Mouse (Mus musculus) MEL (cell line): ENCODE results near the gene Micu1. TPM values are rescaled to one million over a fixed set of nuclear protein-coding genes. Genes with fewer than 3 reads are reported as not detected.
A peak's percentile ranks its signal among the peaks of the same experiment; 100 is the strongest.

Experiments
- DNase-seq: peaks from one replicate; pipeline ENCODE4 v3.0.0; 2011; ENCODE audit warnings: low read depth, low spot score
- H3K27ac ChIP-seq: 2 replicates; pipeline ENCODE4 v1.5.1; 2012; ENCODE audit warnings: low read depth, mild to moderate bottlenecking, control low read depth, low read length, moderate library complexity; ENCODE audit not compliant: control insufficient read depth
- H3K27me3 ChIP-seq, 2 experiments: fragments of 150-350 bp in 1 of 2; sonication (generic) in 1 of 2; 2 replicates each; pipeline ENCODE4 v1.6.1; 2012; ENCODE audit warnings: low read length in 2 of 2, mild to moderate bottlenecking in 2 of 2, improper control_type of control experiment in 1 of 2, moderate library complexity in 1 of 2; ENCODE audit not compliant: insufficient read depth in 2 of 2, control insufficient read depth in 1 of 2
- H3K36me3 ChIP-seq, 2 experiments: 2 replicates each; pipeline ENCODE4 v1.6.1; 2012 to 2014; ENCODE audit warnings: low read length in 2 of 2, improper control_type of control experiment in 1 of 2, inconsistent platforms in 1 of 2, mild to moderate bottlenecking in 1 of 2; ENCODE audit not compliant: insufficient read depth in 2 of 2, control insufficient read depth in 1 of 2
- H3K4me1 ChIP-seq, 2 experiments: fragments of 150-350 bp in 1 of 2; sonication (generic) in 1 of 2; 2 replicates each; pipeline ENCODE4 v1.6.1; 2012; ENCODE audit warnings: low read length in 2 of 2, improper control_type of control experiment in 1 of 2, mild to moderate bottlenecking in 1 of 2; ENCODE audit not compliant: insufficient read depth in 2 of 2, control insufficient read depth in 1 of 2
- H3K4me3 ChIP-seq, 2 experiments: fragments of 150-350 bp in 1 of 2; sonication (generic) in 1 of 2; 2 replicates each; pipeline ENCODE4 v1.5.1; 2012; ENCODE audit warnings: low read depth in 2 of 2, low read length in 2 of 2, mild to moderate bottlenecking in 2 of 2, moderate library complexity in 2 of 2, control low read depth in 1 of 2, improper control_type of control experiment in 1 of 2; ENCODE audit not compliant: control insufficient read depth in 1 of 2, insufficient read depth in 1 of 2
- H3K79me2 ChIP-seq: 2 replicates; pipeline ENCODE4 v1.6.1; 2012; ENCODE audit warnings: mild to moderate bottlenecking, low read length, moderate library complexity; ENCODE audit not compliant: control insufficient read depth, poor library complexity, insufficient read depth
- H3K9ac ChIP-seq: 2 replicates; pipeline ENCODE4 v1.6.1; 2012; ENCODE audit warnings: low read depth, mild to moderate bottlenecking, control low read depth, low read length, moderate library complexity; ENCODE audit not compliant: control insufficient read depth, poor library complexity, severe bottlenecking
- H3K9me3 ChIP-seq: fragments of 150-350 bp; sonication (generic); replicated peaks from 2 replicates; pipeline ENCODE4 v1.6.1; 2012; ENCODE audit warnings: mild to moderate bottlenecking, low read length, improper control_type of control experiment, moderate library complexity; ENCODE audit not compliant: insufficient read depth
- BHLHE40 ChIP-seq: IDR thresholded peaks from 2 replicates; pipeline ENCODE4 v1.6.1; 2012; ENCODE audit warnings: low read depth, mild to moderate bottlenecking, inconsistent platforms, low read length, improper control_type of control experiment, borderline replicate concordance
- CHD1 ChIP-seq: IDR thresholded peaks from 2 replicates; pipeline ENCODE4 v1.6.1; 2012; ENCODE audit warnings: low read depth, mild to moderate bottlenecking, inconsistent platforms, low read length, improper control_type of control experiment
- CTCF ChIP-seq, 3 experiments: IDR thresholded peaks in 2 of 3; conservative IDR thresholded peaks in 1 of 3; 2 replicates each; pipeline ENCODE4 v1.5.1; 2011 to 2012; ENCODE audit warnings: low read length in 3 of 3, low read depth in 2 of 3, mild to moderate bottlenecking in 2 of 3, improper control_type of control experiment in 1 of 3, inconsistent platforms in 1 of 3, mixed read lengths in 1 of 3, moderate library complexity in 1 of 3; ENCODE audit not compliant: control insufficient read depth in 1 of 3, insufficient read depth in 1 of 3, poor library complexity in 1 of 3, severe bottlenecking in 1 of 3
- ELF1 ChIP-seq: IDR thresholded peaks from 2 replicates; pipeline ENCODE4 v1.6.1; 2014; ENCODE audit warnings: low read depth, mild to moderate bottlenecking, inconsistent platforms, low read length, improper control_type of control experiment, moderate library complexity
- EP300 ChIP-seq, 2 experiments: IDR thresholded peaks; 2 replicates each; pipeline ENCODE4 v1.6.1; 2011; ENCODE audit warnings: improper control_type of control experiment in 2 of 2, low read length in 2 of 2, low read depth in 1 of 2, mild to moderate bottlenecking in 1 of 2
- ETS1 ChIP-seq: IDR thresholded peaks from 2 replicates; pipeline ENCODE4 v1.6.1; 2012; ENCODE audit warnings: low read depth, mild to moderate bottlenecking, inconsistent platforms, low read length, improper control_type of control experiment, moderate library complexity
- GABPA ChIP-seq: IDR thresholded peaks from 2 replicates; pipeline ENCODE4 v1.6.1; 2012; ENCODE audit warnings: low read depth, mild to moderate bottlenecking, inconsistent platforms, low read length, improper control_type of control experiment, moderate library complexity
- MAFK ChIP-seq: IDR thresholded peaks from 2 replicates; pipeline ENCODE4 v1.6.1; 2011; ENCODE audit warnings: low read depth, mild to moderate bottlenecking, low read length, improper control_type of control experiment, borderline replicate concordance
- MAZ ChIP-seq: IDR thresholded peaks from 2 replicates; pipeline ENCODE4 v1.6.1; 2012; ENCODE audit warnings: low read depth, mild to moderate bottlenecking, inconsistent platforms, low read length, improper control_type of control experiment
- MXI1 ChIP-seq: IDR thresholded peaks from 2 replicates; pipeline ENCODE4 v1.6.1; 2011; ENCODE audit warnings: mild to moderate bottlenecking, low read depth, low read length, improper control_type of control experiment
- MYC ChIP-seq: IDR thresholded peaks from 2 replicates; pipeline ENCODE4 v1.6.1; 2011; ENCODE audit warnings: low read depth, mild to moderate bottlenecking, low read length, improper control_type of control experiment, moderate library complexity
- NELFE ChIP-seq: IDR thresholded peaks from 2 replicates; pipeline ENCODE4 v1.6.1; 2011; ENCODE audit warnings: low read depth, low read length, improper control_type of control experiment
- POLR2A ChIP-seq, 2 experiments: IDR thresholded peaks; 2 replicates each; pipeline ENCODE4 v1.6.1; 2011 to 2012; ENCODE audit warnings: low read length in 2 of 2, mild to moderate bottlenecking in 2 of 2, control low read depth in 1 of 2, improper control_type of control experiment in 1 of 2, low read depth in 1 of 2, moderate library complexity in 1 of 2; ENCODE audit not compliant: control insufficient read depth in 1 of 2, insufficient read depth in 1 of 2, poor library complexity in 1 of 2
- POLR2AphosphoS2 ChIP-seq: IDR thresholded peaks from 2 replicates; pipeline ENCODE4 v1.6.1; 2011; ENCODE audit warnings: low read length, improper control_type of control experiment
- POLR2AphosphoS5 ChIP-seq: IDR thresholded peaks from 2 replicates; pipeline ENCODE4 v1.6.1; 2012; ENCODE audit warnings: low read depth, borderline replicate concordance, mild to moderate bottlenecking, inconsistent platforms, low read length, moderate library complexity, mixed read lengths
- RCOR1 ChIP-seq: IDR thresholded peaks from 2 replicates; pipeline ENCODE4 v1.6.1; 2012; ENCODE audit warnings: low read depth, mild to moderate bottlenecking, inconsistent platforms, low read length, improper control_type of control experiment
- SMC3 ChIP-seq: IDR thresholded peaks from 2 replicates; pipeline ENCODE4 v1.6.1; 2011; ENCODE audit warnings: low read depth, low read length, improper control_type of control experiment
- TAL1 ChIP-seq: IDR thresholded peaks from 2 replicates; pipeline ENCODE4 v1.6.1; 2012; ENCODE audit warnings: mild to moderate bottlenecking, inconsistent platforms, low read length, moderate library complexity, mixed read lengths
- TBP ChIP-seq: IDR thresholded peaks from 2 replicates; pipeline ENCODE4 v1.8.0; 2011; ENCODE audit warnings: low read depth, low read length, improper control_type of control experiment
- TCF12 ChIP-seq: IDR thresholded peaks from 2 replicates; pipeline ENCODE4 v1.6.1; 2014; ENCODE audit warnings: low read depth, mild to moderate bottlenecking, inconsistent platforms, low read length, improper control_type of control experiment, moderate library complexity
- USF1 ChIP-seq: IDR thresholded peaks from 2 replicates; pipeline ENCODE4 v1.6.1; 2014; ENCODE audit warnings: low read depth, mild to moderate bottlenecking, inconsistent platforms, low read length, improper control_type of control experiment, moderate library complexity
- ZC3H11A ChIP-seq: IDR thresholded peaks from 2 replicates; pipeline ENCODE4 v1.6.1; 2012; ENCODE audit warnings: low read depth, mild to moderate bottlenecking, inconsistent platforms, low read length, improper control_type of control experiment
- ZMIZ1 ChIP-seq: IDR thresholded peaks from 2 replicates; pipeline ENCODE4 v1.6.1; 2012; ENCODE audit warnings: low read depth, mild to moderate bottlenecking, inconsistent platforms, low read length, improper control_type of control experiment, moderate library complexity
- polyA plus RNA-seq, 2 experiments: library from polyadenylated mRNA; stranded (reverse) in 1 of 2; unstranded in 1 of 2; fragments of >175 nt in 1 of 2; fragments of >200 nt in 1 of 2; gene quantifications; 2 replicates each; pipeline versions ENCODE4 v1.2.1 to v1.2.4; 2012; ENCODE audit warnings: low replicate concordance in 2 of 2, low read depth in 1 of 2; ENCODE audit not compliant: insufficient read length in 2 of 2, insufficient read depth in 1 of 2, missing spikeins in 1 of 2
- total RNA-seq: library from RNA; depleted of rRNA; stranded (reverse); fragments of 300-350 nt; gene quantifications from 2 replicates; pipeline ENCODE4 v1.2.3, GENCODE M21; 2012

The Micu1 gene
- total and polyA plus RNA-seq, 3 experiments, result 18.0 to 26.8 TPM; not detected in 1

- peaks cover 47% of the 10 kb centered on the region for H3K79me2 ChIP-seq
- H3K27me3 ChIP-seq, result no peaks in the 10 kb centered on the region
- no peak for DNase-seq
- peaks cover 10 to 29% of the 10 kb centered on the region in 2 experiments for H3K4me1 ChIP-seq
- H3K9ac ChIP-seq, result no peak overlapping the region
- H3K4me3 ChIP-seq, result no peak overlapping the region
- TF ChIP-seq SMC3 (no peak), MAFK (no peak), POLR2A (IDR thresholded peaks at IDR 0.05; ENCODE audit: control insufficient read depth in 1 of 2, insufficient read depth in 1 of 2, low read depth in 1 of 2, low read length in 2 of 2, poor library complexity in 1 of 2) (no peak)
- TF ChIP-seq, all 39 proteins: peak for 0
- H3K36me3 ChIP-seq, result peaks cover 0 to 19% of the 10 kb centered on the region in 2 experiments; a peak in 3 of 4 replicates
- H3K9me3 ChIP-seq, result no peaks in the 10 kb centered on the region
- H3K27ac ChIP-seq, result no peak overlapping the region
Measured at GRCm38 (mm10) chr10:59884327-59885173, 182.3 kb downstream of the Micu1 start.

GRCm38 (mm10) chr10:59885174-59886080 lies 183.2 kb downstream of the Micu1 start:
- H3K9ac ChIP-seq, result no peak overlapping the region
- H3K27me3 ChIP-seq, result no peaks in the 10 kb centered on the region
- no peak for DNase-seq
- peaks cover 0 to 19% of the 10 kb centered on the region in 2 experiments; a peak in 3 of 4 replicates for H3K36me3 ChIP-seq
- TF ChIP-seq CTCF (IDR thresholded peaks at IDR 0.05 in 2 of 3, conservative IDR thresholded peaks at IDR 0.05 in 1 of 3; ENCODE audit: control insufficient read depth in 1 of 3, insufficient read depth in 1 of 3, low read depth in 2 of 3, low read length in 3 of 3, poor library complexity in 1 of 3, severe bottlenecking in 1 of 3), result no peak
- TF ChIP-seq BHLHE40, result no peak
- TF ChIP-seq MAZ, result no peak
- no peak for TF ChIP-seq MAFK
- no peak for TF ChIP-seq POLR2AphosphoS5
- no peak for TF ChIP-seq POLR2A (IDR thresholded peaks at IDR 0.05; ENCODE audit: control insufficient read depth in 1 of 2, insufficient read depth in 1 of 2, low read depth in 1 of 2, low read length in 2 of 2, poor library complexity in 1 of 2)
- TF ChIP-seq TAL1, result no peak
- TF ChIP-seq ETS1, result peak; percentile 8; the same call in 1 of the 2 replicates
- TF ChIP-seq GABPA, result no peak
- no peak for TF ChIP-seq CHD1
- no peak for TF ChIP-seq POLR2AphosphoS2
- TF ChIP-seq MXI1, result 0 out of 2 replicates have a peak, but pooled peaks have one; percentile 13
- TF ChIP-seq ZC3H11A, result no peak
- TF ChIP-seq RCOR1, result no peak
- TF ChIP-seq EP300 (IDR thresholded peaks at IDR 0.05; ENCODE audit: low read depth in 1 of 2, low read length in 2 of 2), result no peak
- no peak for TF ChIP-seq ZMIZ1
- no peak for TF ChIP-seq MYC
- no peak for TF ChIP-seq NELFE
- TF ChIP-seq ELF1, result no peak
- peak; percentile 56; the same call in 1 of the 2 replicates for TF ChIP-seq USF1
- no peak for TF ChIP-seq TBP
- no peak for TF ChIP-seq TCF12
- H3K4me3 ChIP-seq, result no peak overlapping the region
- peaks cover 10 to 27% of the 10 kb centered on the region in 2 experiments for H3K4me1 ChIP-seq
- H3K9me3 ChIP-seq, result no peaks in the 10 kb centered on the region
- H3K27ac ChIP-seq, result peak overlapping the region; percentile 12; the same call in 1 of the 2 replicates
- H3K79me2 ChIP-seq, result peaks cover 40% of the 10 kb centered on the region
